Mouse (Mus musculus) spleen, postnatal 14 days (tissue): ENCODE measurements around the gene Dnajb2.
"Not testable (repeated sequence)": the region's sequence is repeated elsewhere in the genome, so short reads cannot be mapped to it uniquely, and the experiment has no call there.

Source experiments
- DNase-seq, 2 experiments: peaks; one replicate each; pipeline ENCODE4 v3.0.0; 2021 to 2022; ENCODE audit warnings: low spot score in 2 of 2

Gene Dnajb2

DNA sequence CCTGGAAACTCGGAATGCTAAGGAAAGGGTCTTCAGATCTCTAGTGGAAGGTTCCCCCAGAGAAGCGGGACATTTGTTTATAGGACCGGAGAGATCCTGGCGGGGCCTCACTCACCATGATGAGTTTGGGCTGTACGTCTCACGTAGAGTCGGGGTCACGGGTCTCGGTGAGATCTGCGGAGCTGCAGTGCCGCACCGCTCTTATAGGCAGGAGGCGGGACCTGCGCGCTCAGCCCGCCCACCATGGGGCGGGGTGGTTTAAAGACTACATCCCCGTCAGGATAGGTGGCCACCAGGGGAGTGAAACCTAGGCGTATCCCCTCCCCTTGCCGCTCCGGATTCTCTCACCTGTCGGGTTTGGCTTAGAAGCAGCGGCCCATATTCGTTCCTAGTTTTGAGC lies 17.1 kb upstream of the Dnajb2 start:
- peak; percentile 98 for DNase-seq

DNA sequence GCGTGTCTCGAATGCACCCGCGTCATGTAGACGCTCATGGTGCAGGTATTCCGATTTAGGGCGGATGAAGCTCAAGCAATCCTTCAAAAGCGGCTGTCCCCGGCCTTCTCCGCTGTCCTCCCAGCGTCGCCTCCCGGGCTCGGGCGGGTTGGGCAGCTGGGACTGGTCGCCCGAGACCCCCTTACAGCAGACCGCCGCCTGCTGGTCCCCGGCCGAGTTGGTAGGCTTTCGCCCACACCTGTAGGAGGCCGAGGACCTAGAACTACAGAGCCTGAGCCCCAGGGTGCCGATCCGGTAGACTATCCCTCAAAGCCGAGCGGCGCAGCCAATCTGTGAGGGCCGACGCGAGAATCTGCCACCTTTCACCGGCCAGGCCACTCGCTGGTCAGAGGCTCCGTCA lies 16.7 kb upstream of the Dnajb2 start, which contains the start of gene Tuba4a:
TSS of gene Tuba4a (minus strand) at position 335 of the 400 bp plus-strand sequence.
- peak in 1 of 2 experiments; percentile 49 for DNase-seq

DNA sequence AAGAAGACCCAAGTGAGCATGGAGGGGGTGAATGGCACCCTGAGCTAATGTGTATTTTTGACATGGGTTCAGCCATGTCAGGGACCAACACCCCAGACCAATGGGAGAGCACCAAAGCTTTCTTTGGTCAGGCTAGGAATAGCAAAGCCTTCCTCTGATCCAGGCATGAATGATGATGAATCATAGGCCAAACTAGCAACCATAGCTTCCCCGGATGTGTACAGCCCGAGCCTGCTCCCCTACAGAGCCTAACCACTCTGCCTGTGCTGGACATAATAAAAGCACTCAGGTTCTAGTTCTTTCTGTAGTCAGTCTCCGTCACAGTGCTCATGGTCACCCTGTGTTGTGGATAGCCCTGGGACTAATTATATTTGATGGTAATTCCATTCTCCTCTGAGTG lies 14.7 kb upstream of the Dnajb2 start:
- DNase-seq: no peak

DNA sequence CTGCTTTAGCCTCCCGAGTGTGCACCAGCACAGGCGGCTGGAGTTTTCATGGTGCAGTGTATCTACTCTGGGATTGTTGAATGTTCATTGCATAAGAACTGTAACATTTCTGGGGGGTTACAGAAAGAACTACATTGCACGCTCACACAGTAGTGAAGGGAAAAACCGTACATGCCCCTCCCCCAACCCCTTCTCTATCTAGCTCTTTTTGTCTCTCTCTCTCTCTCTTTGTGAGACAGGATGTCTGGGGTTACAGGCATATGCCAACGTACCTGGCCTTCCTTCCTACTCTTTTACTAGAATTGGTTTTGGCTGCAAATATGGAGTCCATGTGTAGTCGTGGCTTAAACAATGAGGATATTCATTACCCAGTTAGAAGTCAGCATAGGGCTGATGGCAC lies 13.3 kb upstream of the Dnajb2 start:
- no peak for DNase-seq

DNA sequence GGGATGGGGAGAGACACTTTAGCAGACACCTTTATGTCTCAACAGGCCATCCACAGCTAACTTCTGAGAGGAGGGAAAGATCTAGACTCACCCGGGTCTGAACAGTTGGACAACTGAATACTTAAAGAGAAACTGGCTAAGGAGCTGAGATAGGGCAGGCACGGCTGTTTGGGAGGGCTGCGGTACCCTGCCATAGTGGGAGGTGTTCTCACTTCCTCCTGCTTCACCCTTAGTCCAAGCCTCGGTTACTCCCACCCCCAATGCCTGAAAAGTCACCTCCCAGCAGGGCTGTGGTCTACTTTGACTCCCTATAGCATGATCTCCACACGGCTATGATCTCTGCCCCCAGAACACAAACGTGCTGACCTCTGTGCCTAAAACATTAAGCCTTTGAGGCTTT lies 12.7 kb upstream of the Dnajb2 start:
- no peak for DNase-seq

DNA sequence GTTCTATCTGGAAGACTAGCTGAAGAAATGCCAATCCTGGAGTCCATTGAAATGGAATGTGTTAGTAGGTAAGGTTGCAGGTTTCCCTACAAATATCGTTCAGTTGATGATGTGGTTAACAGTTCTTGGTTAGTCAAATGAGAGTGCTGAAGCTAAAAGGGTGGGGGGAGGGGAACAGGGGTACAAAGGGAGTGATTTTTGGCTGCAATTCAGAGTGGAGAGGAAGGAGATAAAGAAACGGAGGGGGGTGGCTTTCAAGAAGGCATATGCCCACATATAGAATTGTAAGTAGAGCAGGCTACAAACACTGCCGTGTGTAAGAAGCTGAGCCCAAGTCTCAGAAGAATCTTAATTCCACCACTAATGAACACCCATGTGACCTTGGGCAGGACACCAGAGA lies 10.7 kb upstream of the Dnajb2 start:
- DNase-seq: no peak

DNA sequence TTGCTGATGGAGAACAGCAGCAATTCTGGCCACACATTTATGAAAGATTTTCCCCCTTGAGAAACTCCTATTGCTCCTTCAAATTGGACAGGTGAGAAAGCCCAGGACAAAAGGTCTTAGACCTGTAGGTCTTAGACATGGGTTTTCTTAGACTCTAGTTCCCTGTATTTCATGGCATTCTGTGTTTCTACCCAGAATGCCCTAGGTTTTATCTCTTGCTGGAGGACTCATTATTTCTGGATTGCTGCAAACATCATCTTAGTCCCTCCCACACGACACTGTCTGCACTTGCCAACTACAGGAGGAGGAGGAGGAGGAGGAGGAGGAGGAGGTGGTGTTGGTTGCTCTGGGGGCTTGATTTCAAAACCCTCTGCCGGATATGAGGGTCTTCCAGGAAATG lies 10.1 kb upstream of the Dnajb2 start:
- DNase-seq: no peak

DNA sequence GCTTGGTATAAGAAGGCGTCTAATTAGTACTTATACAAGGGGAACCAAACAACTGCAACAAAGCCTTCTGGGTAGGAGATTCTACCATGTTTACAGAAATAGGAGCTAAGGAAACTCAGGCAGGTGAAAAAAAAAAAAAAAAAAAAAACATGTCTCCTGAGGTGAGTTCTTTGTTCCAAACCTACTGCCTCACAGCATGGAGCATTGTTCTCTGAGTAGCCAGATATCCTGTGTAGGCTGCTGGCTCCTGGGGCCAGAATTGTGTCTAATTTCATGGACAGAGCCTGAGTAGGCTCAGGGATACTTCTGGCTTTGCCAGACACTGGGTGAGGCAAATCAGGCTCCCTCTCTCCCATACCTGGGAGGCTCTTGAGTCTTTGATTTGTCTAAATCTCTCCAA lies 8.6 kb upstream of the Dnajb2 start:
- DNase-seq: no peak

DNA sequence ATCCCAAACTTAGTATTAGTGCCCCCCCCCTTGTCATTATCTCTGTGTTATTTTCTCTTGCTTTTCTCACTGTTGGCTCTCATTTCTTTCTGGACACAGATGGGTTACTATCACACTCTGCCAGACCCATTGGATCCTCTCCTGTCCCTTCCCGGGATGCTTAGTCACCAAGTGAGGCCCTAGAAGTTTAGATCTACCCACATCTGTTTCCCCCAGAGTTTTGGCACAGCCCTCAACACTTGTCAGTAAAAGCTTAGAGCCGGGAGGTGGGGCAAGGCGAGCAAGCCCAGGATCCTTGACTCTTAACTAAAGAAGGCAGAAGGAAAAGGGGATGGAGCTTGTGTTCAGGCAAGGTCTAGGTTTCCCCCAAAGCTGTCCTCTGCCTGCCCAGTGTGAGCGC lies 7.0 kb upstream of the Dnajb2 start:
- DNase-seq: no peak

DNA sequence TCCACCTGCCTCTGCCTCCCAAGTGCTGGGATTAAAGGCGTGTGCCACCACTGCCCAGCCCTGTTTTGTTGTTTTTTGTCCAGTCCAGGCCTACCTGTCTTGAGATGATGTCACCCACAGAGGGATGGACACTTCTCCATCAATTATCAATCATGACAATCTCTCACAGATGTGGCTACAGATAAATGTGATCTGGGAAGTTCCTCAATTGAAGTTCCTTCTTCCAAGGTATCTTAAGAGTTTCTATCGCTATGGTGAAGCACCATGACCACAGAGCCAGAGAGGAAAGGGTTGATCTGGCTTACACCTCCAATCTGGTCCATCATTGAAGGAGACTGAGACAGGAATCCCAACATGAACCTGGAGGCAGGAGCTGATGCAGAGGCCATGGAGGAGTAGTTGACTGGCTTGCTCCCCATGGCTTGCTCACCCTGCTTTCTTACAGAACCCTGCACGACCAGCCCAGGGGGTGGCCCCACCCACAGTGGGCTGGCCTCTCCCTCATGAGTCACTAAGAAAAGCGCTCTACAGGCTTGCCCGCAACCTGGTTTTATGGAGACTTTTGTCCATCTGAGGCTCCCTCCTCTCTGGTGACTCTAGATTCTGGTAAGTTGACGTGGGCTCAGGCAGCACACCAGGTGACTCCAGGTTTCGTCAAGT lies 5.7 kb upstream of the Dnajb2 start:
- no peak for DNase-seq

DNA sequence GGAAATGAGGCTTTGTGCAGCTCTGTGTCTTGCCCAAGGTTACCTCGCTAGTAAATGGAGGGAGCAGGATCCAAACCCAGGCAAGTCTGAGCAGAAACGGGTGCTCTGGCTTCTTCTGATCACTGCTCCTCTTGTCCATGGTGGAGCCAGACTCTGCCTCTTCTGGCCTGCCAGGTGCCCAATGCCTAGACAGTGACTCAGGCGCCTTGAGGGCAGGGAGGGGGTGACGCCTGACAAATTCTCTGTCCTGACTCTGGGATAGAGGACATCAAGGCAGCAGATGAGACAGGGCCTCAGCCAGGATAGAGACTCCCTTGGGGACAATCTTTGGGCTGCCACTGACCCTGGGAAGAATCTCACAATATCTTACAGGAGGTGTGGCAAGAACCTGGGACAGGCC lies 5.0 kb upstream of the Dnajb2 start:
- no peak for DNase-seq

DNA sequence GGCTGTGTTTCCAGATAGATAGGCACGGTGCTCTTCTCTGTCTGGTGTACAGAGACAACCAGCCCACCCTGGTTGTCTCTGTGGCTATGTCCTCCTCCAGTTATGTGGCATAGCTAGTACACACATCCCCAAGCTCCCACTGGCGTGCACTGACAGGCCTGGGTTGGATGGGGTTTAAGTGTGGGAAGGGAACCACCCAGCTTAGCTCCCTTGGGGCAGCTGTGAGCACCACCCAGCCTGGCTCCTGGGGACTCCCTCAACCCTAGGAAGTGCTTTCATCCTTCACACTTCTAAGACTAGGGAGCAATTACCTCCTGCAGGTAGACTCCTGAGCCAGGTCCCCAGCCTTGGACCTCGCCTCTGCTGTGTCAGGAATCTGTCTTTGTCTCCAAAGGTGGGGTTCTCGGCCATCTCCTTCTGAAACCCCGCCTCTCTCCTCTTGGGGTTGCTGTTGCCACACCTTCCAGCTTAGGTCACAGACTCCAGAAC lies 4.5 kb upstream of the Dnajb2 start, which contains the start of gene A630095N17Rik:
TSS of gene A630095N17Rik (minus strand) at position 439 of the 489 bp plus-strand sequence.
- no peak for DNase-seq

DNA sequence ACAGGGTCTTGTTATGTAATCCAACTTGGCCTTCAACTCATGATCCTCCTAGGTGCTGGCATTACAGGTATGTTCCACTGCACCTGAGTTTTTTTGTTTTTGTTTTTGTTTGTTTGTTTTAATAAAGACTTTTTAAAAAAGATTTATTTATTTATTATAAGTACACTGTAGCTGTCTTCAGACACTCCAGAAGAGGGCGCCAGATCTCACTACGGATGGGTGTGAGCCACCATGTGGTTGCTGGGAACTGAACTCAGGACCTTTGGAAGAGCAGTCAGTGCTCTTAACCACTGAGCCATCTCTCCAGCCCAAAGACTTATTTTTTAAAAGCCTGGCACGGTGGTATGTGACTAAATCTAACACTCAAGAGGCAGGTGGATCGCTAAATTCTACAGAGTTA lies 3.7 kb upstream of the Dnajb2 start:
- not testable (repeated sequence) for DNase-seq

DNA sequence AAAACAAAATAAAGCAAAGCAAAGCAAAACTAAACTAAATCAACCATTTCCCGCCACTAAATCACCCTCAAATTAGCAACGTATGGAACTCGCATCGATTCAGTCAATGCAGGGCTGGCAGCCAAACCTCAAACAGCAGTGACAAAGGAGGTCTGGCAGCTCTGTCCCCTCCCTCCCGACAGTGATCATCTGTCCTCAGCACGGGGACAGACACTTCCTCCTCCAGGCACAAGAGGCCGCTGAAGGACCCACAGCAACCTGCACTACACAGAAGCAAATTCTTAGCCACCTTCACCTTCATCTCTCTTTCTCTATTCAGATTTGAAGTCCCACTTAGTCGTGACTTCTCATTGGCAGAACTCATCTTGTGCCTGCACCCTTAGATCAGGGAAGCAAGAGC lies 1.6 kb upstream of the Dnajb2 start:
- peak; percentile 54 to 67 for DNase-seq

DNA sequence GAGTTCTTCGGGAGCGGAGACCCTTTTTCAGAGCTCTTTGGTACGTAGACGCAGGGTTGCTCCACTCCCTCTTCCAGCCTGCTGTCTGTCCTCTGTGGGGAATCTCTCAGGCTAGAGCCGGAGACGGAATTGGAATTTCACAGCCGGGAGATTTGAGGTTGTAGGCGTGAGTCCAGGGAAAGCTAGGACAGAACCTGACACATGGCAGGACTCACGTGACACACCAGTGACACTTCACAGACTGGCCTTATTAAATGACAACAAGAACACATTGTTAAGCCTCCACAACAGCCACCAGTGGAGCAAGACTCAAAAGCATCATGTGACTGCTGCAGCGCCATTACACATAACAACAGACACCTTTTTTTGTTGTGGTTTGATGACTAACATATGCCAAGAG lies 3.4 kb downstream of the Dnajb2 start:
- no peak for DNase-seq

DNA sequence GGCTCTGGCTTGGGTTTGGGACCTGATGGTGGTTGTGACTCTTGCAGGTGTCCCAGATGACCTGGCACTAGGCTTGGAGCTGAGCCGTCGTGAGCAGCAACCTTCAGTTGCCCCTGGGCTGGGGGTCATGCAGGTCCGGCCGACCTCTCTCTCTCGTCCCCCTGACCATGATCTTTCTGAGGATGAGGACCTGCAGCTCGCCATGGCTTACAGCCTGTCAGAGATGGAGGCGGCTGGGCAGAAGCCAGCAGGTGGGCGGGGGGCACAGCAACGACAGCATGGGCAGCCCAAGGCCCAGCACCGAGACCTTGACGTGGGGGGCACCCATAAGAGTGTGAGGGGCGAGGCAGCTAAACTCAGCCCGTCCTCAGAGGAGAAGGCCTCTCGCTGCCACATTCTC lies 7.2 kb downstream of the Dnajb2 start:
- no peak for DNase-seq

DNA sequence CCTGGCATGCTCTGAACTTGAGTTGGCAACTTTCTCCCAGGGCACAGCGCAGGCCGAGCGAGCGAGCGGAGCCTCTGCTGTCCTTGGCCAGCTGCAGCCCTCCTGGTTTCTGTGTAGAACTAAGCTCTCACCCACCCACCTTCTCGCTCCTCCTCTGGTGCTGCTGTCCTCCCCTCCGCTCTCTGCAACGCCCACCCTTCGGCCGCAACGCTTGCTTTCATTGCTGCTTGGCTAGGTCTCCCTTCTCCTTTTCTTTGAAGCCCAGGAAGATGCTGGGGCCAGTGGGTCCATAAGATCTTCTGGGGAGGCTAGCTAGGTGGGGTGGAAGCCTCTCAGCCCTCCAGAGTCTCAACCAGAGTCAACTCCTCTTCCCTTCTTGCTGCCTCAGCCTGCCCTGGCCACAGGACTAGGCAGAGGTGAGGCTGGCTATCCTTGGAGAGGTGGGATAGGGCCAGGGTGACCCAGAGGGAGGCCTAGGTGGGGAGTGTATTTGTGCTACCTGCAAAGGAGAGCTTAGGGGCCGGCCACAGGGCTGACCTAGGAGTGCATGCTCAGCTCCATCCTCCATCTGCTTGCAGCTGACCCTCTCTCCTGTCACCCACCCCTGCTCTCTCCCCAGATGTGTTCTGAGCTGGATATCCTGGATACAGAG lies 8.1 kb downstream of the Dnajb2 start:
- no peak for DNase-seq

DNA sequence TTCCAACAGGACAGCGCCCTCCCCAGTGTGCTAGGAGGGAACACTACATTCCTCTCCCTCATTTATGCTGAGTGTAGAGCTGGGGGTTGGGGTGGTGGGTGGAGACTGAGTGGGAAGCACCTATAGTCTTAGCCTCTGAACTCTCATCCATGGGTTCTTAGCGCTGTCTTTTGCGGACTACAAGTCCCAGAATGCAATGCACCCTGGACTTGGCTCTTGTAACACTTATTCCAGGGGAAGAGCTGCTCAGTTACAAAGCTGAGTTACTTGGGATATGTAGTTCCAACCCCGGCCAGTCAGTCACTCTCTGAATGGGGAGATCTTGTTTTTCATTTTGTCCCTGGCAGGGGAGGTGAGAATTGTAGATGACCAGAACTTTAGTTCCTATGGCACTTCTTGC lies 8.6 kb downstream of the Dnajb2 start:
- no peak for DNase-seq

DNA sequence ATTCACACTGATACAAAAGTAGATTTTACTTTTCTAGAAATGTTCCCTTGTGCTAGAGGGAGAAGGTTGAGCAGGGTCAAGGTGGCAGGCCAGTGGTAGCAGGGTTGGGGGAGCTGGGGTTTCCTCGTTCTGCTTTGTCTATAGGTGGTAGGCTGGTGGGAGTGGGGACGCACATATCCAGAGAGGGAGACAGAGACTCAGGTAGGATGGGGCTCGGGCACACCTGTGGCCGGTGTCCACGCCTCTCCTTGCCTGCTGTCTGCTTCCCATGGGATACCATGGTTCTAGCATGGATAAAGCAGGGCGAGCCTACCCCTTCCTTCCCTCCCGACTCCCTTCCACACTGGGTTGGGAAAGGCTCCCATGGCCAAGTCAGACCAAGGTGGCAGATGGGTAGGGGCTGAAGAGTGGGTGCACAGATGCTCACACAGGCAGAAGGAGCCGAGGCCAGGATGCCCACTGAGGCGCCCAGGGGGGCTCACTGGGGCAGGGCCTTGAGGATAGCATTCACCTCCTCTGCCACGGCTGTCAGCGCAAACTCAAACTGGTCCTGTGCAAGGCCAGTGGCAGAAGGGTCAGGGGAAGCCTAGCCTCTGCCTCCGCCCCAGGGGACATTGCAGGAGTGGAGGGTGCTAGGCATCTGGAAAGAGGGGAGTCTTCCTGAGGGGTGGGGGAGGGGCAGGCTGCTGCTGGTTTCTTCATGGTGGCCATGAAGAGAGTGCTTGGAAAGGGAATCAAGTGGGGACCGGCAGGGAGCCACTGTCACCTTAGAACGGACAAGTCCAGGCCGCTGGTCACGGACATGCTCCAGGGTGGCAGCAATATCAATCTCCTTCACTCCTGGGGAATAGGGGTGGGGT lies 11.1 kb downstream of the Dnajb2 start:
- no peak for DNase-seq

DNA sequence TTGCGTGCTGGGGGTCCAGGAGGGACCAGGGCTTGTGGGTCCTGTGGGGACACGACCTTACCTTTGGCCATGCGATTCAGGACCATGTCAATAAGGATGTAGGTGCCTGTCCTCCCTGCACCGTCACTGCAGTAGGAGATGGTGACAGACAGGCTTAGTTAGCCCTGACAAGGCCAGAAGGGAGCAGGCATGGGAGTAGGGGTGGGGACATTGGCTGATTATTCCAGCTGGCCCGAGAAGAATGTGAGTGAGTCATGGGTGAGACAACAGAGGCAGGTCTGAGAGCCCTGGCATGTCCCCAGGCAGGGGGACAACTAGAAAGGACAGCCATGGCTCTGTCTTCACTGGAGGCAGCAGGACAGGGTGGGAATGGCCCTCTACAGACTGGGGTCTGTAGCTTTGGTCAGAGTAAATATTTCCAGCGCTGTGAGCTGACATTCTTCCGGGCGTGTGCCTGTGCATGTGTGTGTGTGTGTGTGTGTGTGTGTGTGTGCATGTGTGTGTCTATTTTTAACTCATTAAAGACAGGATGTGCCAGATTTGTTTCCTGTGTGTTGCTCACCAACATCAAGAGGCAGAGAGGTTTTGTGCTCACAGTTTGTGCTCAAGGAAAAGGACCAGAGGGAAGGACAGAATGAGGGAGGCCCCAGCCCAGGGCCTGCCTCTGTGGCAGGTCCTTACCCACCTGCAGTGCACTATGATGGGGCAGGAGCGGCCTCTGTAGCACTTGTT lies 12.0 kb downstream of the Dnajb2 start:
- DNase-seq: no peak

DNA sequence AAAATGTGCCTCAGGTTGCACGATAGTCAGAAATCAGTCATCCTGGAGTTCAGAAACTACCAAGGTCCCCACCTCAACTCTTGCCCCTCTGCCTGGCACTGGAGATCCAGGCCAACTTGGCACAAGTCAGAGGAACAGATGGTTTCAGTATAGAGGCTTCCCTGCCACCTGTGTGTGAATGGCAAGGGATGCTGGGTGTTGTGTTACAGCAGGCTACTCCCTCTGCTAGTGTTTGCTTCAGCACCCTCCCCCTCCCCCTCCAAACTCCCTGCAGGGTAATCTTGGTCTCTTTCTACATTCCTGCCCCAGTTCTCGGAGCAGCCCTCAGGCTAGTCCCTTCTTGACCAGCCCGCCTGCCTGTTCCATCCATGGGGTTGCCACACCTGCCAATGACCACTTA lies 14.3 kb downstream of the Dnajb2 start:
- no peak for DNase-seq
